Mouse (Mus musculus): ENCODE results near the gene Abhd2. TPM values are rescaled to one million over a fixed set of nuclear protein-coding genes. Genes with fewer than 3 reads are reported as not detected.

Abhd2 gene
- polyA plus RNA-seq, 1 experiment from 2014 or later: 34.8 TPM

DNA sequence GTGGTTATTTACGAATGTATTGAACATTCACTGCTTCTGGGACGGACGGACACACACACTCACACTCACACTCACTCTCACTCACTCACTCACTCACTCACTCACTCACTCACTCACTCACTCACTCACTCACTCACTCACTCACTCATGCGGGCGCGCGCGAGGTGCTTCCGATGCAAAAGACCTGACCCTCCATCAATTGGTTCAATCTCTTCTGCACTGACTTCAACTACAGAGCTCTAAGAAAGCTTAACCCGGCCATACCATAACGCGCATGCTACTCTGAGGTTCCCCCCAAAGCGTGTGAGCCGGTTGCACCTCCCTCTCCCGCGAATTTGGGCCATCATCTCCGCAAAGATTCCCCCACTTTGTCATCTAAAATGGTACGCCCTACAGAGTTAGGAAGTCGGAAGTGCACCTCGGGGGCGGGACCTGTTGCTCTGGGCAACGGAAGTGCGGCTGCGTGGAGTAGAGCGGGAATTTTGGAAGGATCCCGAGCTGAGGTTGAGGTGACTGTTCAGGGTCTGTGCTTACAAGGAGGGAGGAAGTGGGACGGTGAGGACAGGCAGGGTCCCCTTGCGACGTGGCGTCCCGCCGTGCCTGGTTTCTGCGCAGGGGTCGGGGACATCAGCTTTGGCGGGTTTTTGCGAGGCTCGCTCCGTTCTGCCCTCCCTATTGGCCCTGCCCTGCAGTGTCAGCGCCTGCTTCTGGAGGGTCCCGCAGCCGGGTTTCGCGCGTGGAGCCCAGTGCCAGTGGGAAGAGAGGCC lies 119.1 kb downstream of the Abhd2 start, which contains the start of gene Fanci:
TSS of gene Fanci (plus strand) at position 47 of the 767 bp plus-strand sequence.
- no peaks in the 10 kb centered on the region for H3K36me3 ChIP-seq (ENCODE audit: control insufficient read depth, insufficient read depth)
- H3K27me3 ChIP-seq (replicated peaks; ENCODE audit: control insufficient read depth, insufficient read depth, low read length): no peaks in the 10 kb centered on the region
- TF ChIP-seq CTCF (IDR thresholded peaks at IDR 0.05; ENCODE audit: low read depth): no peak
- peak within 1 kb of the TSS; percentile 69 for H3K27ac ChIP-seq (ENCODE audit: low read depth, low read length)
- peak within 1 kb of the TSS; percentile 53 for H3K9ac ChIP-seq (ENCODE audit: low read depth, low read length)
- under 1% methylated on average over 44 of the region's 44 CpGs for WGBS
- peak within 1 kb of the TSS; percentile 81 for H3K4me2 ChIP-seq (replicated peaks; ENCODE audit: low read depth)
- peak; percentile 91 for ATAC-seq
- H3K4me1 ChIP-seq (replicated peaks; ENCODE audit: control insufficient read depth, insufficient read depth, low read length): no peaks in the 10 kb centered on the region
- peak within 1 kb of the TSS; percentile 51 for H3K4me3 ChIP-seq (ENCODE audit: low read depth, low read length)
- no peaks in the 10 kb centered on the region for H3K9me3 ChIP-seq (ENCODE audit: control insufficient read depth)

DNA sequence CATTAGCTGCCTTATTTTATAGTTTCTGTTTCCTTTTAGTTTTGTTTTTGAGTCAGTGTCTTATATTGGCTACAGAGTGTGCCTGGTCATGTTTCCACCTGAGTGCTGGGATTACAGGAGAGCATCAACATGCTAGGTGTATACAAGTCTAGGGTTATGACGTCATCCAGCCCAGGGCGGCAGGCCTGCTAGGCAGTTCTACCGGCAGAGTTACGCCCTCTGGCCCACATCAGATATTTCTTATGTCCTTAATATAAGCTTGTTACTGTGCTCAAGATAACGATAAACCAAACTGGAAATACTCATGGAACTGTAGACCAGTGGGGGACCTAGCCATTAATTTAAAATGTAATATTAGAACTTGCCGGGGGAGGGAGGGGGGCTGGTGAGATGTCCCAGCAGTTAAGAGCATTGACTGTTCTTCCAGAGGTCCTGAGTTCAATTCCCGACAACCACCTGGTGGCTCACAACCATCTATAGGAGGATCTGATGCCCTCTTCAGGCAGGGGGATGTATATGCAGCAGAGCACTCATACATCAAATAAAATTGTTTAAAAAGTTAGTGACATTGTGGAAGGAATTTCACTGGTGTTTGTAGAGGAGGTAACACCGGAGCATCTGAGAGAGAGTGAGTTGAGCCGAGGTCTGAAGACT lies 120.0 kb downstream of the Abhd2 start:
- Histone ChIP-seq H3K36me3 (ENCODE audit: control insufficient read depth, insufficient read depth) (no peaks in the 10 kb centered on the region), H3K4me2 (replicated peaks; ENCODE audit: low read depth) (peak overlapping the region; percentile 81), H3K9me3 (ENCODE audit: control insufficient read depth) (no peaks in the 10 kb centered on the region), H3K4me1 (replicated peaks; ENCODE audit: control insufficient read depth, insufficient read depth, low read length) (no peaks in the 10 kb centered on the region), H3K27me3 (replicated peaks; ENCODE audit: control insufficient read depth, insufficient read depth, low read length) (no peaks in the 10 kb centered on the region), H3K27ac (ENCODE audit: low read depth, low read length) (no peak overlapping the region), H3K4me3 (ENCODE audit: low read depth, low read length) (peak overlapping the region; percentile 51), H3K9ac (ENCODE audit: low read depth, low read length) (0 out of 2 replicates have a peak overlapping the region, but pooled peaks have one; percentile 53)
- peak; percentile 61 for ATAC-seq
- WGBS: 42% methylated on average over 9 of the region's 9 CpGs
- TF ChIP-seq CTCF (IDR thresholded peaks at IDR 0.05; ENCODE audit: low read depth): peak; percentile 53

DNA sequence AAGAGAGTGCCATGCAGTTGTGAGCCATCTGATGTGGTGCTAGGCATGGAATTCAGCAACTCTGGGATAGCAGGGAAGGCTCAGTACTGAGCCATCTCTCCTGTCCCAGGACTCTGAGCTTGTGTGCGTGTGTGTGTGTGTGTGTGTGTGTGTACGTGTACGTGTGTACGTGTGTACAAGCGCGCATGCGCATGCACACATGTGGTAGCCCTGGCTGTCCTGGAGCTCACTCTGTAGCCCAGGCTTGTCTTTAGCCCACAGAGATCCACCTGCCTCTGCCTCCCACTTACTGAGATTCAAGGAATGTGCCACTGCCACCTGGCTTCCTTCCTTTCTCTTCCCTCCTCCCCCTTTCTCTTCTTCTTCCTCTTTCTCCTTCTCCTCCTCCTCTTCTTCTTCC lies 120.9 kb downstream of the Abhd2 start:
- H3K9me3 ChIP-seq (ENCODE audit: control insufficient read depth): no peaks in the 10 kb centered on the region
- no peak for ATAC-seq

DNA sequence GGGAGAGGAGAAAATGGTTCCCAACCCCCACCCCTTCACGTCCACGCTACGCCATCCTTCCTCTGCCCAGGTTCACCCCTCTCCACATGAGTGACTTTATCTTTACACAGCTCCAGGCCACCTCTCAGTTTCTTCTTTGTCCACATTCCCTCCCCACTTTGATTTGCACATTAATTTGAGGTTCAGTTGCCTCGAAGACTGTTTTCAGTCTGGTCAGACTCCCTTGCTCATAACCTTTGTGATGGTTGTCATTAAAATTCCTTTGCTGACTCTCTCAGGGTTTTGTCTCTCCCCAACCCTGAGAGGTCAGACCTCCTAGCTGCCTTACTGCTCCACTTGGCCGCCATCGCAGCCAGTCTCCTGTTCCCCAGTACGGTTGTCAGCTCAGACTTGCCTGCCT lies 121.7 kb downstream of the Abhd2 start:
- Histone ChIP-seq H3K4me1 (replicated peaks; ENCODE audit: control insufficient read depth, insufficient read depth, low read length) (no peaks in the 10 kb centered on the region), H3K9ac (ENCODE audit: low read depth, low read length) (no peak overlapping the region), H3K4me3 (ENCODE audit: low read depth, low read length) (no peak overlapping the region), H3K36me3 (ENCODE audit: control insufficient read depth, insufficient read depth) (no peaks in the 10 kb centered on the region), H3K9me3 (ENCODE audit: control insufficient read depth) (no peaks in the 10 kb centered on the region), H3K27ac (ENCODE audit: low read depth, low read length) (no peak overlapping the region), H3K27me3 (replicated peaks; ENCODE audit: control insufficient read depth, insufficient read depth, low read length) (no peaks in the 10 kb centered on the region), H3K4me2 (replicated peaks; ENCODE audit: low read depth) (no peak overlapping the region)
- TF ChIP-seq CTCF (IDR thresholded peaks at IDR 0.05; ENCODE audit: low read depth): no peak
- 83% methylated on average over 7 of the region's 7 CpGs for WGBS
- no peak for ATAC-seq

More for the DNA sequence above, 120.9 kb downstream of the Abhd2 start:
- WGBS: 97% methylated on average over 7 of the region's 7 CpGs
- Histone ChIP-seq H3K36me3 (ENCODE audit: control insufficient read depth, insufficient read depth) (no peaks in the 10 kb centered on the region), H3K27ac (ENCODE audit: low read depth, low read length) (no peak overlapping the region), H3K27me3 (replicated peaks; ENCODE audit: control insufficient read depth, insufficient read depth, low read length) (no peaks in the 10 kb centered on the region), H3K4me3 (ENCODE audit: low read depth, low read length) (no peak overlapping the region), H3K4me2 (replicated peaks; ENCODE audit: low read depth) (no peak overlapping the region), H3K9ac (ENCODE audit: low read depth, low read length) (no peak overlapping the region), H3K4me1 (replicated peaks; ENCODE audit: control insufficient read depth, insufficient read depth, low read length) (no peaks in the 10 kb centered on the region)
- TF ChIP-seq CTCF (IDR thresholded peaks at IDR 0.05; ENCODE audit: low read depth): no peak

DNA sequence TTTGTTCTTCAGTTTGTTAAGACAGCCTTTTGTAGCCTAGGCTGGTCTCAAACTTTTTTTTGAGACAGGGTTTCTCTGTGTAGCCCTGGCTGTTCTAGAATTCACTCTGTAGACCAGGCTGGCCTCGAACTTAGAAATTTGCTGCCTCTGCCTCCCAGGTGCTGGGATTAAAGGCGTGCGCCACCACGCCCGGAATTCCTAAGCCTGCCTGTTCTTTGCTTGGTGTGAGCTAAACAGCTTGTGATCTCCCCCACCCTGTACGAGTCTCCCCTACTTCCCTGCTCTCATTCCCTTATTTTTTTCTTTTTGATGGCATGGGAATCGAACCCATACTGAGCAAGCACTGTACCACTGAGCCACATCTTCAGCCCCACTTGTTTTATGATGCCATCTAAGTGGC lies 122.2 kb downstream of the Abhd2 start:
- 80% methylated on average over 7 of the region's 7 CpGs for WGBS
- Histone ChIP-seq H3K4me2 (replicated peaks; ENCODE audit: low read depth) (no peak overlapping the region), H3K9ac (ENCODE audit: low read depth, low read length) (no peak overlapping the region), H3K36me3 (ENCODE audit: control insufficient read depth, insufficient read depth) (no peaks in the 10 kb centered on the region), H3K27ac (ENCODE audit: low read depth, low read length) (no peak overlapping the region), H3K9me3 (ENCODE audit: control insufficient read depth) (no peaks in the 10 kb centered on the region), H3K4me3 (ENCODE audit: low read depth, low read length) (no peak overlapping the region), H3K4me1 (replicated peaks; ENCODE audit: control insufficient read depth, insufficient read depth, low read length) (no peaks in the 10 kb centered on the region), H3K27me3 (replicated peaks; ENCODE audit: control insufficient read depth, insufficient read depth, low read length) (no peaks in the 10 kb centered on the region)
- no peak for ATAC-seq
- no peak for TF ChIP-seq CTCF (IDR thresholded peaks at IDR 0.05; ENCODE audit: low read depth)

DNA sequence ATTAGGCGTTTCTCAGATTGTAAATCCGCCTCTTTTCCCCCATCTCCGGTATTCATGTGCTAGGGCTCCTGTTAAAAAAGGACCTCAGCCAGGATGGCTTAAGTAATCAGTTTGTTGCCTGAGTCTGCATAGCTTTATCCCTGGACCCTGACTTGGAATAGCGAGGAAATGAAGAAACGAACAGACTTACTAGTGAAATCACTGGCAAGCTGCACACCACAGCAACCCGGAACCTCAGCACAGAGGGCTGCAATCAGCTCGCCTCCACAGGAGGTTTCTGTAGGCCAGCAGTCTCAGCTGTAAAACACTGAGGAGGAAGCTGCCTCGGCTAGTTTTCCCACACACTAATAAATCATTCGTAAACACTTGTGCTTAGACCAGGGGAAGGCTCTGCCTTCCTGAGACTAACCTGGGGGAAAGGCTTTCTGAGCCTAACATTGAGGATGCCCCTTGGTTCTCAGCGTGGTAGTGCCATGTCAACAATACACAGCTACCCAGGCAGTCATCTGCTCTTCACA lies 124.5 kb downstream of the Abhd2 start:
- no peak for ATAC-seq
- Histone ChIP-seq H3K36me3 (ENCODE audit: control insufficient read depth, insufficient read depth) (no peaks in the 10 kb centered on the region), H3K9ac (ENCODE audit: low read depth, low read length) (no peak overlapping the region), H3K4me2 (replicated peaks; ENCODE audit: low read depth) (no peak overlapping the region), H3K4me3 (ENCODE audit: low read depth, low read length) (no peak overlapping the region), H3K9me3 (ENCODE audit: control insufficient read depth) (no peaks in the 10 kb centered on the region), H3K27me3 (replicated peaks; ENCODE audit: control insufficient read depth, insufficient read depth, low read length) (no peaks in the 10 kb centered on the region), H3K4me1 (replicated peaks; ENCODE audit: control insufficient read depth, insufficient read depth, low read length) (no peaks in the 10 kb centered on the region), H3K27ac (ENCODE audit: low read depth, low read length) (no peak overlapping the region)
- 55% methylated on average over 10 of the region's 10 CpGs for WGBS
- TF ChIP-seq CTCF (IDR thresholded peaks at IDR 0.05; ENCODE audit: low read depth): no peak
